In the genomic region with DNA sequence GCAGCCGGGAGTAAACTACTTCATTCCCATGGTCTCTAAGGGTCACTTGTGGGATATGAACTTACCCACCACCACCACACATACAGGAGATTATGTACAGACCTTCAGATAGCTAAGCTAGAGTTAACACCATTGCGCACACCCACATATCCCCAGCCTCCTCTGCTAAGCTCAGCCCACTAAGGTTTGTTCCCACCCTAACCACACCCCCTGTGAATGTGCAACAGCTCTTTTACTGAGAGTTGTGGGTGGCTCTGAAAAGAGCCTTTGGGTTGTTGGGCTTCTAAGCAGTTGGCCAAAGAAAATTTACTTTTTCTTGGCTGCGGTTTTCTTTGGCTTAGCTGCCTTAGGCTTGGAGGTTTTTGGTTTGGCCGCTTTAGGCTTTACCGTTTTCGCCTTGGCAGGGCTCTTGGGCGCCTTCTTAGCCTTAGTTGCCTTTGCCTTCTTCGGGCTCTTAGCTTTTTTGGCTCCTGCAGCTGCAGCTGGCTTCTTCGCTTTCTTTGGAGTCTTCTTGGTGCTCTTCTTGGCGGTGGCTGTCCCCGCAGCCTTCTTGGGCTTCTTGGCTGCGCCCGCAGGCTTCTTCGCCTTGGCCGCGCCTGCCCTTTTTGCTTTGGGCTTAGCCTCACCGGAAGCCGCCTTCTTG, we compare ENCODE assay signal across 8 mouse cellular contexts. TPM values are rescaled to one million over a fixed set of nuclear protein-coding genes. Genes with fewer than 3 reads are reported as not detected.
A peak's percentile ranks its signal among the peaks of the same experiment; 100 is the strongest.
DNase-seq lines count a peak whose midpoint lies in the region; ATAC-seq and TF ChIP-seq lines count a peak whose summit lies in the region.

No protein-coding gene starts in this region.

- peak overlapping the region; percentile 72 for H3K9ac ChIP-seq in hindbrain, embryonic 16.5 days (ENCODE audit: low read depth, low read length)

- peak overlapping the region; percentile 95 for H3K27ac ChIP-seq in hindbrain, embryonic 16.5 days (ENCODE audit: low read depth, low read length)
- peak overlapping the region; percentile 90 for H3K27ac ChIP-seq in left cerebral cortex, adult 2 months
- H3K27ac ChIP-seq in macrophage: peak overlapping the region; percentile 91

- peak overlapping the region; percentile 98 for H3K4me2 ChIP-seq in hindbrain, embryonic 16.5 days (ENCODE audit: low read length)

- TF ChIP-seq CTCF in left cerebral cortex, adult 2 months (IDR thresholded peaks at IDR 0.05): no peak

- under 1% methylated on average over 18 of the region's 18 CpGs for WGBS in hindbrain, embryonic 16.5 days
- 2% methylated on average over 17 of the region's 18 CpGs for WGBS in macrophage (ENCODE audit: missing documents)

- no peaks in the 10 kb centered on the region for H3K36me3 ChIP-seq in hindbrain, embryonic 16.5 days (ENCODE audit: control insufficient read depth, insufficient read depth, low read length)
- no peaks in the 10 kb centered on the region for H3K36me3 ChIP-seq in macrophage (ENCODE audit: inconsistent target)

- intact Hi-C loops in left cerebral cortex, adult 2 months (cut with DNase I): loop anchor here (1.0 to 10.0 kb wide), 9 partner anchors 35 to 1911 kb away; a partner anchor contains a TSS

- H3K9me3 ChIP-seq in hindbrain, embryonic 16.5 days (ENCODE audit: control insufficient read depth, low read length): no peaks in the 10 kb centered on the region

- peaks cover 8% of the 10 kb centered on the region for H3K4me1 ChIP-seq in hindbrain, embryonic 16.5 days (ENCODE audit: control insufficient read depth, insufficient read depth, low read depth, low read length)

- peak; percentile 89 for ATAC-seq in hindbrain, embryonic 16.5 days

- H3K27me3 ChIP-seq in hindbrain, embryonic 16.5 days (replicated peaks; ENCODE audit: control insufficient read depth, insufficient read depth, low read length): no peaks in the 10 kb centered on the region

- DNase-seq in T-cell, adult 2 months (ENCODE audit: low spot score): peak; percentile 86
- DNase-seq in cerebellum, adult 9-11 months: peak; percentile 82
- peak; percentile 76 for DNase-seq in gastrocnemius, adult 18-20 months (ENCODE audit: low spot score)
- DNase-seq in left cerebral cortex, adult 2 months (ENCODE audit: extremely low spot score in 1 of 2, low spot score in 2 of 2): peak; percentile 54 to 69
- DNase-seq in right cerebral cortex, adult 18-20 months: peak; percentile 78
- DNase-seq in urinary bladder, postnatal 25 days (ENCODE audit: low spot score): peak; percentile 48

- peak overlapping the region; percentile 61 for H3K4me3 ChIP-seq in hindbrain, embryonic 16.5 days (ENCODE audit: low read length)
- peak overlapping the region; percentile 76 for H3K4me3 ChIP-seq in left cerebral cortex, adult 2 months
- H3K4me3 ChIP-seq in macrophage (ENCODE audit: inconsistent target): peak overlapping the region; percentile 71

- H3K79me2 ChIP-seq in macrophage (ENCODE audit: inconsistent target): no peaks in the 10 kb centered on the region

RNA-seq across cellular contexts. Expression of a gene that starts 0.7 kb away (rescaled TPM):
- 10 to 100 TPM; 31.1 to 41.1 TPM for total RNA-seq in gastrocnemius, adult 18-20 months (2021)
- polyA plus RNA-seq in hindbrain, embryonic 16.5 days (2015; fragmentation: Nextera tagmentation; extraction: Ambion mirVana): 4.0 and 5.0 TPM in 2 replicates
- 10 to 100 TPM; 53.2 to 57.3 TPM for total RNA-seq in left cerebral cortex, adult 2 months (2021)
- 10 to 100 TPM in 7 of 26 experiments, 1 to 10 TPM in 19; 1.8 to 37.1 (median 6.3) TPM for total RNA-seq in macrophage (2018; cell fraction: chromatin; rRNA removed)
- total RNA-seq in macrophage (2018; cell fraction: cytosol; rRNA removed): 10 to 100 TPM in 16 of 26 experiments, 1 to 10 TPM in 10; 3.7 to 42.7 (median 11.0) TPM
- total RNA-seq in macrophage (2018; cell fraction: nucleus; rRNA removed): 10 to 100 TPM in 10 of 26 experiments, 1 to 10 TPM in 16; 1.8 to 50.8 (median 7.9) TPM
- 0.16 to 0.34 TPM (median 0.26 TPM) in 3 replicates for polyA plus RNA-seq in macrophage (2018)

RNA-seq across cellular contexts. Expression of a gene that starts 0.7 kb away (rescaled TPM):
- total RNA-seq in gastrocnemius, adult 18-20 months (2021): 10 to 100 TPM; 13.2 to 15.7 TPM
- polyA plus RNA-seq in hindbrain, embryonic 16.5 days (2015; fragmentation: Nextera tagmentation; extraction: Ambion mirVana): 1.0 and 1.1 TPM in 2 replicates
- total RNA-seq in left cerebral cortex, adult 2 months (2021): 1 to 10 TPM; 5.4 to 7.9 TPM
- 10 to 100 TPM in 2 of 26 experiments, 1 to 10 TPM in 22, under 1 TPM in 2; 0.46 to 19.2 (median 3.5) TPM for total RNA-seq in macrophage (2018; cell fraction: chromatin; rRNA removed)
- total RNA-seq in macrophage (2018; cell fraction: cytosol; rRNA removed): 10 to 100 TPM in 1 of 26 experiments, 1 to 10 TPM in 25; 2.5 to 10.3 (median 4.0) TPM
- total RNA-seq in macrophage (2018; cell fraction: nucleus; rRNA removed): 10 to 100 TPM in 4 of 26 experiments, 1 to 10 TPM in 20, under 1 TPM in 2; 0.76 to 14.5 (median 3.5) TPM
- 0.35 to 1.0 TPM (median 0.76 TPM) in 3 replicates for polyA plus RNA-seq in macrophage (2018)

RNA-seq across cellular contexts. Expression of a gene that starts 40.3 kb away (rescaled TPM):
- total RNA-seq in gastrocnemius, adult 18-20 months (2021): 10 to 100 TPM; 33.6 to 46.4 TPM
- polyA plus RNA-seq in hindbrain, embryonic 16.5 days (2015; fragmentation: Nextera tagmentation; extraction: Ambion mirVana): 27.6 and 30.0 TPM in 2 replicates
- 100 to 1,000 TPM; 141 to 157 TPM for total RNA-seq in left cerebral cortex, adult 2 months (2021)
- 10 to 100 TPM in 10 of 26 experiments, 1 to 10 TPM in 16; 2.7 to 28.6 (median 6.7) TPM for total RNA-seq in macrophage (2018; cell fraction: chromatin; rRNA removed)
- total RNA-seq in macrophage (2018; cell fraction: cytosol; rRNA removed): 10 to 100 TPM; 15.5 to 74.3 (median 36.1) TPM
- total RNA-seq in macrophage (2018; cell fraction: nucleus; rRNA removed): 10 to 100 TPM in 21 of 26 experiments, 1 to 10 TPM in 5; 3.5 to 73.2 (median 16.5) TPM
- polyA plus RNA-seq in macrophage (2018): 0.13 TPM in 1 of 3 replicates, not detected in the others

RNA-seq across cellular contexts. Expression of a gene that starts 46.1 kb away (rescaled TPM):
- total RNA-seq in gastrocnemius, adult 18-20 months (2021): 1 to 10 TPM; 3.2 to 3.7 TPM
- 0.85 and 1.3 TPM in 2 replicates for polyA plus RNA-seq in hindbrain, embryonic 16.5 days (2015; fragmentation: Nextera tagmentation; extraction: Ambion mirVana)
- total RNA-seq in left cerebral cortex, adult 2 months (2021): 1 to 10 TPM; 6.9 to 9.9 TPM
- total RNA-seq in macrophage (2018; cell fraction: chromatin; rRNA removed): 10 to 100 TPM in 4 of 26 experiments, 1 to 10 TPM in 21, not detected in 1; 1.6 to 20.7 (median 7.1) TPM
- 1 to 10 TPM in 25 of 26 experiments, under 1 TPM in 1; 0.99 to 9.3 (median 2.9) TPM for total RNA-seq in macrophage (2018; cell fraction: cytosol; rRNA removed)
- 10 to 100 TPM in 5 of 26 experiments, 1 to 10 TPM in 21; 1.2 to 23.8 (median 4.6) TPM for total RNA-seq in macrophage (2018; cell fraction: nucleus; rRNA removed)
- polyA plus RNA-seq in macrophage (2018): 0.13 to 1.1 TPM in 2 of 3 replicates, not detected in the other

RNA-seq across cellular contexts. Expression of a gene that starts 47.5 kb away (rescaled TPM):
- total RNA-seq in gastrocnemius, adult 18-20 months (2021): 1 to 10 TPM in 1 of 2 experiments, under 1 TPM in 1; 0.80 to 1.7 TPM
- 0.57 and 1.3 TPM in 2 replicates for polyA plus RNA-seq in hindbrain, embryonic 16.5 days (2015; fragmentation: Nextera tagmentation; extraction: Ambion mirVana)
- 1 to 10 TPM; 3.8 to 9.0 TPM for total RNA-seq in left cerebral cortex, adult 2 months (2021)
- 10 to 100 TPM in 13 of 26 experiments, 1 to 10 TPM in 9, not detected in 4; 1.7 to 29.9 (median 13.5) TPM for total RNA-seq in macrophage (2018; cell fraction: chromatin; rRNA removed)
- 10 to 100 TPM in 8 of 26 experiments, 1 to 10 TPM in 18; 1.8 to 22.0 (median 5.7) TPM for total RNA-seq in macrophage (2018; cell fraction: cytosol; rRNA removed)
- total RNA-seq in macrophage (2018; cell fraction: nucleus; rRNA removed): 10 to 100 TPM in 6 of 26 experiments, 1 to 10 TPM in 16, not detected in 4; 2.3 to 19.6 (median 6.7) TPM
- not detected in 3 replicates for polyA plus RNA-seq in macrophage (2018)

Comparison
In these comparisons a context has a peak if more than half of its experiments do, and no peak if none do; other contexts are left out.
1. Peak in every context shown above with its lines: DNase-seq, ATAC-seq, H3K4me3 ChIP-seq and H3K27ac ChIP-seq.